Mouse (Mus musculus): ENCODE measurements around the gene Fate1. TPM values are rescaled to one million over a fixed set of nuclear protein-coding genes. Genes with fewer than 3 reads are reported as not detected.
"Not testable (repeated sequence)": the region's sequence is repeated elsewhere in the genome, so short reads cannot be mapped to it uniquely, and the experiment has no call there.

Fate1 gene
- polyA plus RNA-seq, 1 experiment from 2014 or later, result 0.38 TPM

- 71% methylated on average over 5 of the region's 5 CpGs for WGBS
- TF ChIP-seq CTCF (IDR thresholded peaks at IDR 0.05; ENCODE audit: low read depth), result no peak
These were observed 1.5 kb upstream of the Fate1 start for GRCm38 (mm10) chrX:71971325-71971724.

GRCm38 (mm10) chrX:71977681-71978080, 4.9 kb downstream of the Fate1 start:
- H3K9ac ChIP-seq; H3K36me3 ChIP-seq (ENCODE audit: insufficient read depth); H3K9me3 ChIP-seq (ENCODE audit: low read depth, low read length); H3K4me3 ChIP-seq (ENCODE audit: low read depth, low read length); ATAC-seq (ENCODE audit: insufficient read depth); H3K4me1 ChIP-seq (ENCODE audit: insufficient read depth); H3K27me3 ChIP-seq (ENCODE audit: insufficient read depth, low read length); H3K27ac ChIP-seq (ENCODE audit: low read depth); DNase-seq; H3K4me2 ChIP-seq: not testable (repeated sequence)

More at GRCm38 (mm10) chrX:71971325-71971724, 1.5 kb upstream of the Fate1 start:
- H3K4me3 ChIP-seq (ENCODE audit: low read depth, low read length), result no peak overlapping the region
- H3K27ac ChIP-seq (ENCODE audit: low read depth), result no peak overlapping the region
- H3K4me2 ChIP-seq, result no peak overlapping the region
- 0 out of 2 replicates have a peak, but pooled peaks cover 3% of the 10 kb centered on the region for H3K36me3 ChIP-seq (ENCODE audit: insufficient read depth)
- ATAC-seq (ENCODE audit: insufficient read depth), result no peak
- no peaks in the 10 kb centered on the region for H3K4me1 ChIP-seq (ENCODE audit: insufficient read depth)
- no peaks in the 10 kb centered on the region for H3K27me3 ChIP-seq (ENCODE audit: insufficient read depth, low read length)
- no peaks in the 10 kb centered on the region for H3K9me3 ChIP-seq (ENCODE audit: low read depth, low read length)
- H3K9ac ChIP-seq, result no peak overlapping the region
- DNase-seq, result no peak

GRCm38 (mm10) chrX:71980443-71980842, 7.7 kb downstream of the Fate1 start:
- Histone ChIP-seq H3K4me3 (ENCODE audit: low read depth, low read length) (no peak overlapping the region), H3K9me3 (ENCODE audit: low read depth, low read length) (no peaks in the 10 kb centered on the region), H3K4me2 (no peak overlapping the region), H3K27me3 (ENCODE audit: insufficient read depth, low read length) (no peaks in the 10 kb centered on the region), H3K4me1 (ENCODE audit: insufficient read depth) (no peaks in the 10 kb centered on the region), H3K27ac (ENCODE audit: low read depth) (no peak overlapping the region), H3K36me3 (ENCODE audit: insufficient read depth) (no peaks in the 10 kb centered on the region), H3K9ac (no peak overlapping the region)
- 46% methylated on average over 3 of the region's 3 CpGs for WGBS
- TF ChIP-seq CTCF (IDR thresholded peaks at IDR 0.05; ENCODE audit: low read depth), result no peak
- DNase-seq, result peak; percentile 25
- ATAC-seq (ENCODE audit: insufficient read depth), result no peak

- H3K9me3 ChIP-seq (ENCODE audit: low read depth, low read length), result no peaks in the 10 kb centered on the region
- H3K27me3 ChIP-seq (ENCODE audit: insufficient read depth, low read length), result no peaks in the 10 kb centered on the region
- ATAC-seq (ENCODE audit: insufficient read depth) (no peak), DNase-seq (peak; percentile 19)
- H3K9ac ChIP-seq, result no peak overlapping the region
- 48% methylated on average over 2 of the region's 2 CpGs for WGBS
- H3K4me2 ChIP-seq, result no peak overlapping the region
- no peak overlapping the region for H3K27ac ChIP-seq (ENCODE audit: low read depth)
- no peaks in the 10 kb centered on the region for H3K36me3 ChIP-seq (ENCODE audit: insufficient read depth)
- TF ChIP-seq CTCF (IDR thresholded peaks at IDR 0.05; ENCODE audit: low read depth), result no peak
- no peak overlapping the region for H3K4me3 ChIP-seq (ENCODE audit: low read depth, low read length)
- no peaks in the 10 kb centered on the region for H3K4me1 ChIP-seq (ENCODE audit: insufficient read depth)
These were observed 8.5 kb downstream of the Fate1 start for GRCm38 (mm10) chrX:71981322-71981721.

GRCm38 (mm10) chrX:71983205-71983604, 10.4 kb downstream of the Fate1 start:
- no peak for TF ChIP-seq CTCF (IDR thresholded peaks at IDR 0.05; ENCODE audit: low read depth)
- Histone ChIP-seq H3K27ac (ENCODE audit: low read depth) (no peak overlapping the region), H3K4me2 (no peak overlapping the region), H3K4me1 (ENCODE audit: insufficient read depth) (no peaks in the 10 kb centered on the region), H3K4me3 (ENCODE audit: low read depth, low read length) (no peak overlapping the region), H3K9ac (no peak overlapping the region), H3K27me3 (ENCODE audit: insufficient read depth, low read length) (no peaks in the 10 kb centered on the region), H3K36me3 (ENCODE audit: insufficient read depth) (no peaks in the 10 kb centered on the region), H3K9me3 (ENCODE audit: low read depth, low read length) (no peaks in the 10 kb centered on the region)
- 45% methylated on average over 2 of the region's 2 CpGs for WGBS
- DNase-seq (no peak), ATAC-seq (ENCODE audit: insufficient read depth) (no peak)

- Histone ChIP-seq H3K9me3 (ENCODE audit: low read depth, low read length) (no peaks in the 10 kb centered on the region), H3K4me2 (no peak overlapping the region), H3K4me3 (ENCODE audit: low read depth, low read length) (no peak overlapping the region), H3K27me3 (ENCODE audit: insufficient read depth, low read length) (no peaks in the 10 kb centered on the region), H3K9ac (no peak overlapping the region), H3K36me3 (ENCODE audit: insufficient read depth) (no peaks in the 10 kb centered on the region), H3K4me1 (ENCODE audit: insufficient read depth) (no peaks in the 10 kb centered on the region), H3K27ac (ENCODE audit: low read depth) (no peak overlapping the region)
- peak; percentile 46 for TF ChIP-seq CTCF (IDR thresholded peaks at IDR 0.05; ENCODE audit: low read depth)
- DNase-seq (peak; percentile 51), ATAC-seq (ENCODE audit: insufficient read depth) (no peak)
- 68% methylated on average over 1 of the region's 1 CpGs for WGBS
These were observed 11.0 kb downstream of the Fate1 start for GRCm38 (mm10) chrX:71983775-71984174.

GRCm38 (mm10) chrX:71991549-71991948, 18.8 kb downstream of the Fate1 start, which contains the start of gene Cnga2:
Gene Cnga2 (plus strand): TSS chrX:71991849.
- Histone ChIP-seq H3K27ac (ENCODE audit: low read depth) (no peak within 1 kb of the TSS), H3K9ac (no peak within 1 kb of the TSS), H3K4me2 (no peak within 1 kb of the TSS), H3K9me3 (ENCODE audit: low read depth, low read length) (no peaks in the 10 kb centered on the region), H3K4me3 (ENCODE audit: low read depth, low read length) (no peak within 1 kb of the TSS), H3K4me1 (ENCODE audit: insufficient read depth) (no peaks in the 10 kb centered on the region), H3K27me3 (ENCODE audit: insufficient read depth, low read length) (no peaks in the 10 kb centered on the region), H3K36me3 (ENCODE audit: insufficient read depth) (no peaks in the 10 kb centered on the region)
- no peak for TF ChIP-seq CTCF (IDR thresholded peaks at IDR 0.05; ENCODE audit: low read depth)
- DNase-seq (no peak), ATAC-seq (ENCODE audit: insufficient read depth) (no peak)
- WGBS, result 82% methylated on average over 3 of the region's 3 CpGs

- no peak overlapping the region for H3K4me2 ChIP-seq
- H3K9me3 ChIP-seq (ENCODE audit: low read depth, low read length), result no peaks in the 10 kb centered on the region
- H3K4me1 ChIP-seq (ENCODE audit: insufficient read depth), result no peaks in the 10 kb centered on the region
- H3K27me3 ChIP-seq (ENCODE audit: insufficient read depth, low read length), result no peaks in the 10 kb centered on the region
- TF ChIP-seq CTCF (IDR thresholded peaks at IDR 0.05; ENCODE audit: low read depth), result no peak
- no peak for DNase-seq
- no peak overlapping the region for H3K4me3 ChIP-seq (ENCODE audit: low read depth, low read length)
- no peaks in the 10 kb centered on the region for H3K36me3 ChIP-seq (ENCODE audit: insufficient read depth)
- H3K27ac ChIP-seq (ENCODE audit: low read depth), result no peak overlapping the region
- H3K9ac ChIP-seq, result no peak overlapping the region
- 39% methylated on average over 1 of the region's 1 CpGs for WGBS
- no peak for ATAC-seq (ENCODE audit: insufficient read depth)
These were observed 23.2 kb downstream of the Fate1 start for GRCm38 (mm10) chrX:71995972-71996371.

Data from lung, embryonic 14.5 days (tissue).